Mouse (Mus musculus): ENCODE measurements at regions not wholly inside any gene's neighbourhood (a gene's known extent, or its start where the extent isn't known, plus 50 kb on each side); places are given as distances from the start of the nearest gene placed in this dataset.

DNA sequence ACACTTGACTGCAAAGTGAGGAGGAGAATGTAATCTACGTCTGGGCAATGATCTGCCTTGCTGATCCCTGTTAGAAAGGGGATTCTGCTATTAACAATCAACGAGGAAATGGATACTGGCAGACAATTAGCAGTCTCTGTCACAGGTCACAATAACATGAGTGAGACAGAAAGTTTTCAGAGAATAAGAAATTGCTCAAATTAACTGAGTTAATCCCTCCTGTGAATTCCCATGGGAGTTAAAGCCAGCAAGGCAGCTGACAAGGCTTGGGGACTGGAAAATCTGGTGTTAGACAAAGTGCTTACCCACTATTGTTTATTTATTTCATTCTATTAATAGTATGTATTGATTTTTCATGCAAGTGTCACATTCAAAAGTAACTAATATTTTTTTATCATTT is 343.0 kb upstream of the Klf12 start:
- no peak for ATAC-seq (replicated peaks in 1 of 2; ENCODE audit: insufficient read depth in 1 of 2, low FRiP score in 2 of 2, low TSS enrichment in 1 of 2, low read depth in 1 of 2, poor library complexity in 2 of 2, severe bottlenecking in 2 of 2)

DNA sequence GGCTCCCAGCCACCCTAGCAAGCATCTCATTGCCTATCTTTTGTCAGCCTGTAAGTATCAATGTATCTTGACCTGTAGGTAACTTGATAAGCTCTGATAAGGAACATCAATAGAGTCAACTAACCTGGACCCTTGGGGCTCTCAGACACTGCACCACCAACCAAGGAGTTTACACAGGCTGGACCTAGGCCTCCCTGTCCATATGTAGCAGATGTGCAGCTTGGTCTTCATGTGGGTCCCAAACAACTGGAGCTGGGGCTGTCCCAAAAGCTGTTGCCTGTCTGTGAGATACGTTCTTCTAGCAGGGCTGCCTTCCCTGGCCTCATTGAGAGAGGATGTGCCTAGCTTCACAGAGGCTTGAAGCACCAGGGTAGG is 335.2 kb upstream of the Klf12 start:
- ATAC-seq (replicated peaks in 1 of 2; ENCODE audit: insufficient read depth in 1 of 2, low FRiP score in 2 of 2, low TSS enrichment in 1 of 2, low read depth in 1 of 2, poor library complexity in 2 of 2, severe bottlenecking in 2 of 2): no peak

DNA sequence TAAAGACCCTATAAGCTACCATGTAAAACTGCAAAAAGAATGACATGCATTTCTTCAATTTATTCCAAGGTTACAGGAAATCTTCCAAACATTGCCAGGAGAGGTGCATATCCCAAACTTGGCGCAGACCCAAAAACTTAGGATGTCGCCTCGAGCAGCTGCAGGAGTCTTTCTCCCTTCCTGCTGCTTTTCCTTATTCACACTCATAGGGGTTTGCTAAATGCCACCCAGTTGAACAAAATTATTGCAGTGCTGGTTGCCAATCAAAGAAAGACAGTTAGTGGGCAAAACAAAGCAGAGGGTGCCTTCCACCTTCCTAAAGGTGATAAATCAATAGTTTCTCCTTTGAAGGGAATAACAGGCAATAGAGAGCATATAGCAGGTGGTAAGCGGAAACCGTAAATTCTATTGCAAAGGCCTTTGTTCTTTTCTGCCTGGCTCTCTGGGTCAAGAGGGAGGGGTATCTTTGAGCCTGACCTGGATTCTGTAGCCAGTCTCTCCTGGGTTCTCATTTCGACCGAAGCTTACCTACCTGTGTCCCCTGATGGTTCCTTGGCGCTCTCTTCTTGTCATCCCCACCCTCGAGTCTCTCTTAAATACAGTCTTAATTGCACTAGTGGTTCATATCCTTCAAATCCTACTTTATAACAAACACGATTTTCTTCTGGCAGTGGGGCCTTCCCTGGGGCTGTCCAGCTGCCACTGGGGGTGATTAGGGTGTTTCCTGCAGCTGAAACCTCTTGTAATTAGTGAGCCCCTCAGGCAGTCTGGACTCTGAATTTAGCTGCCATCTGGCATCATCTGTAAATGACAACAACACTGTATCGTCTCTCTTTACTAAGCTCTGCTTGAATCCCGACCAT is 334.5 kb upstream of the Klf12 start:
- no peak for ATAC-seq (replicated peaks in 1 of 2; ENCODE audit: insufficient read depth in 1 of 2, low FRiP score in 2 of 2, low TSS enrichment in 1 of 2, low read depth in 1 of 2, poor library complexity in 2 of 2, severe bottlenecking in 2 of 2)

DNA sequence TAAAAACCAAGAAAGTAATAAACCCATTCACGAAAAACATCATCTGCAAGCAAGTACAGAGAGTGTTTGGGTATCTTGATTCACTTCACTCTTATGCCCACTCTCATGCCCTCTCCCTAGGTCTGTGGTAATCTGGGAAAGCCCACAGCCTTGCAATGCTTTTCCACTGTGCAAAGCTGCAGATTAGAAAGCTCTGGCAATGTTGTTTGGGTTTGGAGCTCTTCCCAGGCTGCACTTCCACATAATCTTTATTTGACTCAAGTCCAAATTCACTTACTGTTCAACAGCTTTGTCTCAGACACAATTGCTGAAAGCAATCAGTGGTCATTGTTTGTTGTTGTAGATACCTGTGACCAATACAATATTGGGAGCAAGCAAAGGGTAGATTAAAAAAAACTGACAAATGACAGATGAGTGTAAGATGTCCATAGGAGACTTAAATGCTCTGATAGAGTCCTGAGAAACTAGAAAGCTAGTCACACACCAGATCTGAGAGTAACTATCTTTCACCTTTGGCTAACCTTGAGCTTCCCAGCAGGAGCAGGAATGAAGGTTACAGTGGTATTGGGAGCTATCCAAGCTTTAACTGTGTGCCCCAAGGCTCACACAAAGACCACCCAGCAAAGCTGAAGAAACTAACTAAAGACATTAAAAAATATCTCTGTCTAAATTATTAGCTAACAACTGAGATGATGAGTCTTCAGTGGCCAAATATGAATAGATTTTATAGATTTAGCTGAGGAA is 325.7 kb upstream of the Klf12 start:
- ATAC-seq (replicated peaks in 1 of 2; ENCODE audit: insufficient read depth in 1 of 2, low FRiP score in 2 of 2, low TSS enrichment in 1 of 2, low read depth in 1 of 2, poor library complexity in 2 of 2, severe bottlenecking in 2 of 2): no peak

DNA sequence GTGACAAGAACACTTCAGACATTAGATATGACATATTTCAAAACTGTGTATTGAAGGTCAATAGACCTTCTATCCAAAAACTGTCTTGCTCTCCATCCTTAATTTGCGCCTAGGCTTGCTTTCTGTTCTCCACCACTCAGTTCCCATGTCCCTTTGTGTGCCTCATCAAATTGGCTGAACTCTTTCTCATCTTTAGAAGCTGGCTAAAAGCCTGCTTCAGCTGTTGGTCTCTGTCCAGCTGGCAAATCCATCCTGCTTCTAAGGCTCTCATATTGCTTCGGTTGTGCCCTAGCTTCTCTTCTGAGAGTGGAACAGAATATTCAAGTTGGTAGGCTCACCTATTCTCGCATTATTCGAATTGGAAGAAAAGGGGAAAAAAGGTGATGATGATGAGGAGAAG is 322.6 kb upstream of the Klf12 start:
- ATAC-seq (replicated peaks in 1 of 2; ENCODE audit: insufficient read depth in 1 of 2, low FRiP score in 2 of 2, low TSS enrichment in 1 of 2, low read depth in 1 of 2, poor library complexity in 2 of 2, severe bottlenecking in 2 of 2): no peak

DNA sequence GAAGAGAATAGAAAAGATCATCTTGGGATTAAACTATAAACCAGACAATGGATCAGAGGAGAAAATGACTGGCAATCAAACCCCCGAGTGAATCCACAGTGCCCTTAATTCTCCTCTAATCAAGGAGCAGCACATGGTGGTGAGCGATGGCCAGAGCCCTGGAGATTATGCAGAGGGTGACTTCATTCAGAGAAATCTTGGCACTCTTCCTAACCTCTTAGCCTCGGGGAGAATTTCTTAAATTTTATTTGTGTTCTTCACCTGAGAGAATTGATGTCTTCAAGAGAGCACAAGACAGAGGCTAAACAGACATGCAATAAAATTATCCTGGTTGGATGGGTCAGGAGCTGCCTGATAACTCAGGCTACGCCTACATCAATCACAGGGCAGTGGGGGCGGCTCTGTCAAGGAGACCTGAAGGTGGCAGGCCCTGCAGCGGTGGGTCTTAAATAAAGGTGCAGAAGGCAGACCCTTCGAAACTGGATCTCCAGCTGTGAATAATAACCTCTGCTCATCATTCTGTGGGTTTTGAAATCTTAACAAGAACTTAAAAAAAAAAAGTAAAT is 316.5 kb upstream of the Klf12 start:
- no peak for ATAC-seq (replicated peaks in 1 of 2; ENCODE audit: insufficient read depth in 1 of 2, low FRiP score in 2 of 2, low TSS enrichment in 1 of 2, low read depth in 1 of 2, poor library complexity in 2 of 2, severe bottlenecking in 2 of 2)

DNA sequence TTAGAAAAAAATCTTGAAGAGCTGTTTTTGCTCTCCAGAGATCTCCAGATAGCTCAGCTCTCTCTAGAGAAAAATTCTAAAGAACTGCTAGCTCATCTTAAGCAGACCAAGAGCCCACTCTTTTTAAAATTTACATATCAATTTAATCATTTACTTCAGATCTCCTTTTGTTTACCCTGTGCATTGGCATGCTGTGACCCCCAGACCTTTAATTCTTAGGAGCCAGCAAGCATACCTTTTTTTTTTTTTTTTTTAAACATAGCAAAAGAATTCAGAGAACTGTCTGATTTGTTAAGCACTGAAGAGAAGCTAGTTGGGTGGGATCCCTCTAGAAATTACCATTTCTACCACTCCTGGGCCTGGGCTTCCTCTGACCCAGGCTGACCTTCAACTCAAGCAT is 285.5 kb upstream of the Klf12 start:
- ATAC-seq (replicated peaks in 1 of 2; ENCODE audit: insufficient read depth in 1 of 2, low FRiP score in 2 of 2, low TSS enrichment in 1 of 2, low read depth in 1 of 2, poor library complexity in 2 of 2, severe bottlenecking in 2 of 2): no peak

DNA sequence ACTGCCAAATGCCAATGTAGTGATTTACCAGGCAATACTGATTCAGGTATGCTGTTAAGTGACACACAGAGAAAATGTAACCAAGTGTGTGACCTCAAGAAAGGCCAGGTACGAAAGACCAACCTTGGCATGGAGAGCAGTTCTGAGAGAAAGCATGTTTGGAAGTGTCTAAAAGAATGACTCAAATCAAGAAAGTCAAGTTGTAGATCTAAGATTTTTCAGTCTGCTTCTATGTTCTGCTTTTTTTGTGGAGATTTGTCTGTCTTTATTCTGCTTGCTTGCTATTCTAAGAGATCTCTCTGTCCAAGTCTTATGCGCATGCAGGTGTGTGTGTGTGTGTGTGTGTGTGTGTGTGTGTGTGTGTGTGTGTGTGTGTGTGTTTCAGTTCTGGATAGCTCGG is 277.4 kb upstream of the Klf12 start:
- no peak for ATAC-seq (replicated peaks in 1 of 2; ENCODE audit: insufficient read depth in 1 of 2, low FRiP score in 2 of 2, low TSS enrichment in 1 of 2, low read depth in 1 of 2, poor library complexity in 2 of 2, severe bottlenecking in 2 of 2)

DNA sequence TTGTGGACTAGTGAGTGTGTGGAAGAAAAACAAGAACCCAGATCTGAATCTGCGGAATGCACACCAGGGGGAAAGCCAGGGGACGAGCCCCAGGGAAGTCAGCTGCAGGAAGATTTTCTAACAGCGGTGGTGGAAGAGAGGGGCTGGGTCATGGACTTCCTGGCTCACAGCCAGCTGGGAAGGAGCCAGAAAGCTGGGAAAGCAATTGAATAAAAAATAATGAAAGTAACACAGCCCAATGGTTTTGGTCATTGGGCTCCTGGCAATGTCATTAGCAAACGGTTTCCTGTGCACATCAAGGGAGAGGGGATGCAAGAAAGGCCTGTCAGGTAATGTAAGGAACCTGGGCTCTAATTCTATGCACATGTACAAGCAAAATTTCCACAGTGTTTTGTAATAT is 273.9 kb upstream of the Klf12 start:
- ATAC-seq (replicated peaks in 1 of 2; ENCODE audit: insufficient read depth in 1 of 2, low FRiP score in 2 of 2, low TSS enrichment in 1 of 2, low read depth in 1 of 2, poor library complexity in 2 of 2, severe bottlenecking in 2 of 2): no peak

DNA sequence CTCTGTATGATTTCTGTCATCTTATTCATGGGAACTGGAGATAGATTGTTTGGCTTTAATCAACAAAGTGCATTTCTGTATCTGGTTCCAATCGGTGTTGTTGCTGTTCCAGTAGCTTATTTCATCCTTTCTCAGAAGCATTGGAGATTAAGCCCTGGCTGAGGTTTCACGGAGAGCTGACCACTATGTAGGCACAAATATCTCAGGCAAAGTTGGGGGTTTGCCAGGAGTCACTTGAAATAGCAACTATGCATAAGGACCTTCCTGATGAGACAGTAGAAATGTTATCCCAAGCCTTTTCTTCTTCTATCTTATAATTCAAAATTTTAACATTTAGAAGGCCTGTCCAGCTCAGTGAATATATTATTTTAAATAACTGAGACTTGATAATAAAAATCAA is 268.0 kb upstream of the Klf12 start:
- no peak for ATAC-seq (replicated peaks in 1 of 2; ENCODE audit: insufficient read depth in 1 of 2, low FRiP score in 2 of 2, low TSS enrichment in 1 of 2, low read depth in 1 of 2, poor library complexity in 2 of 2, severe bottlenecking in 2 of 2)

DNA sequence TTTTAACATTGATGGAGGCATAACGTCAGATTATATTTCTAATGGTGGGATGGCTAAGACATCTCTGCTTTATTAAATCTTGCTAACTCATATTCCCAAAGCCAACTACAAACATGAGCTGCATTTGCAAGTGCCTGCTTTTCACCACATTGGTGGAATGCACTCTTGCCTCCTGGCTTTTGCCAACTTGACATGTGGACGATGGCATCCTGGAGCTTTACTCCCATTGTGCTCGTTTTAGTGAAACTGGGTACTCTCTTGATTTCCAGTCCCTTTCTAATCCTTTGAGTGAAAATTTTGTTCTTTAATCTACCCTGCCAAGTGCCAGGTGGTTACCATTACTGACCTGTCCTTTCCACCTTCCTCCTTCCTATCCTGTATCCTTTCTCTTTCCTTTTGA is 265.8 kb upstream of the Klf12 start:
- ATAC-seq (replicated peaks in 1 of 2; ENCODE audit: insufficient read depth in 1 of 2, low FRiP score in 2 of 2, low TSS enrichment in 1 of 2, low read depth in 1 of 2, poor library complexity in 2 of 2, severe bottlenecking in 2 of 2): no peak

DNA sequence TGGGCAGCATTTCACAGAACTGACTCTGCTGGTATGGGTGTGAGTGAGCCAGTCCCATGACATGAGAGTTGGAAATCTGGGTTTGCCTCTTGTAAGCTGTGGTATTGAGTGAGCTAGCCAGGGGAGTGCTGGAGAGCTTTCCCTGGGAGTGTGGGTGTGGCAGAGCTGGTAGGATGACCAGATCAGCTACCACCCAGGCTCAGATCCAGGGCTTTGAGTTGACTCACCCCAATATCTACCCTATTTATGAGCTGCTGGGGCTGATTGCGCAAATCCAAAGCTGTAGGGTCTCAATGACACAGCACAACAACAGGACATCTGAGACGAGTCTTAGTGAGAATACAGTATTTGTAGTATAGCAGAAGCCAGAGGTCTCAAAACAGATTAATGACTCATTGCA is 245.7 kb upstream of the Klf12 start:
- ATAC-seq (replicated peaks in 1 of 2; ENCODE audit: insufficient read depth in 1 of 2, low FRiP score in 2 of 2, low TSS enrichment in 1 of 2, low read depth in 1 of 2, poor library complexity in 2 of 2, severe bottlenecking in 2 of 2): no peak

DNA sequence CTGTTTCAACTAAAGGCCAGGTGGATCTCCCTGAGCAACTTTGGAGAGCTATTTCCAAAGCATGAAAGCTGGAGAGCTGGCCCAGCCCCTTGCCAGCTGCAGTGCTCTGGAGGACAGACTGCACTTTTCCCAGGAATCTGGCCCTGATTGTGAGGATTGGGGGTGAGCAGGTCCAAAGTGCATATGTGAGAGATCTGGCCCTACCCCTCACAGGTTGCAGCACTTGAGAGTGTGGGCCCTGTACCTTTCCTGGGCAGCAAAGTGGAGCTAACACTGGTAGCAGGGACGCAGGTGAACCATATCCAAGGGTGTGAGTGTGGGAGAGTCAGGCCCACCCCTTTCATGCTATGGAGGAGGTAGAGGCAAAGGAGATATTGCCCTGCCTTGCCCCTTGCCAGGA is 245.3 kb upstream of the Klf12 start:
- no peak for ATAC-seq (replicated peaks in 1 of 2; ENCODE audit: insufficient read depth in 1 of 2, low FRiP score in 2 of 2, low TSS enrichment in 1 of 2, low read depth in 1 of 2, poor library complexity in 2 of 2, severe bottlenecking in 2 of 2)

DNA sequence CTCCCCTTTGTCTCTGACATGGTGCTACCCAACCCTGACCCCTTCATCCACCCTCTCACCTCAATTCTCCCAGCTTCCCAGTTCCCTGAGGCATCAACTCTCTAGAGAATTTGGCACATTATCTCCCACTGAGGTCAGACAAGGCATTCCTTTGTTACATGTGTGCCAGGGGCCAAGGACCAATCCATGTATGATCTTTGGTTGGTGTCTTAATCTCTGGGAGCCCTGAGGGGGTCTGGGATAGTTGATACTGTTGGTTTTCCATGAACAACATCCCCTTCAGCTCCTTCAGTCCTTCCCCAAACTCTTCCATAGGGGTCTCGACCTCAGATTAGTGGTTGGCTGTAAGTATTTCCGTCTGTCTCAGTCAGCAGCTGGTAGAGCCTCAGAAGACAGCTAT is 224.9 kb upstream of the Klf12 start:
- no peak for ATAC-seq (replicated peaks in 1 of 2; ENCODE audit: insufficient read depth in 1 of 2, low FRiP score in 2 of 2, low TSS enrichment in 1 of 2, low read depth in 1 of 2, poor library complexity in 2 of 2, severe bottlenecking in 2 of 2)

DNA sequence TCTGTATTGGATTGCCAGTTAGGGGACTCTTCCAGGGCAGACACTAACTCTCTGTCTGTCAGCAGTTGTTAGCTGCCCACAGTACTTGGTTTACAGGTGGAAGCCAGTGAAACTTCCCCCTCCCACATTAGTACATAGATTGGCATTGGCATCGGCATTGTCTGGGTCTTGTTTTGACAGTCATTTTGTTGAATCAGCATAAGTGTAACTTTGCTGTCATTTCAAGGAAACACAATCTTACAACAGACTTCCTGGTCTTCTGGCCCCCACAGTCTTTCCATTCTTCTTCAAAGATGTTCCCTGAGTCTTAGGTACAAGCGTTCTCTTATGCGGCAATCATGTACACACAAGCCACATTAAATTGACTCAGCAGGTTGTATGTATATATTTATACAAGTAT is 223.6 kb upstream of the Klf12 start:
- no peak for ATAC-seq (replicated peaks in 1 of 2; ENCODE audit: insufficient read depth in 1 of 2, low FRiP score in 2 of 2, low TSS enrichment in 1 of 2, low read depth in 1 of 2, poor library complexity in 2 of 2, severe bottlenecking in 2 of 2)

DNA sequence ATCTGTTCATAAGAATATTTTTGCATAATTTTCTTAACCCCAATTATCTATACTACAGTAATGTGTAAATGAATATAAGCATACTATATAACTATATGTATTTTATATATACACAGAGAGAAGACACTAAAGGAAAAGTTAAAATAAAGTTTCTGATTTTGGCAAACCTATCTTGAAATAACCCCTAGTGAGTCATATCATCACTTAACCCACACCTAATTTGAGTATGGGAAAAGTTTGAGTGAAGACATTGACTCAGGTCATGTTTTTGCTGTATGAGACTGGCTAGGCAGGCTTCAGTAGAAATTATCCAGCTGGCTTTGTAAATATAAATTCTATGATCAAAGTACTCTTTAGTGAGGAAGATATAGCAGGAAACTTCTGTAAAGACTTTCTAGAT is 223.1 kb upstream of the Klf12 start:
- ATAC-seq (replicated peaks in 1 of 2; ENCODE audit: insufficient read depth in 1 of 2, low FRiP score in 2 of 2, low TSS enrichment in 1 of 2, low read depth in 1 of 2, poor library complexity in 2 of 2, severe bottlenecking in 2 of 2): no peak

DNA sequence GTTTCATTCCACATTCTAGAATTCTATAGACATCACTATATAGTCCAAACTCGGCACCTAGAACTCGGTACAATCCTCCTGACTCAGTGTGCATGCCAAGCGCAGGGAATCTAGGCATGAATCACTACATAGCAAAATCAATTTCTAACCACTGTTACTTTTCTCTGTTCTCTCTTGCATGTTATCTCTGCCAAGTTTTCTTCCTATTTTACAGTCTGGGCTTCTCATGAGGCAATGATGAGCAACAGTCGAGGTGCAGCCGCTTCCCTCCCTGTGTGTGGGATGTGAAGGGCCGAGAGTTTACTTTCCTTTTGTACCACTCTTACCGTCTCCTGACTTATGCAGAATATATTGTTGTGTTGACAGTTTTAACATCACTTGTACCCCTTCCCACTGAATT is 204.4 kb upstream of the Klf12 start:
- no peak for ATAC-seq (replicated peaks in 1 of 2; ENCODE audit: insufficient read depth in 1 of 2, low FRiP score in 2 of 2, low TSS enrichment in 1 of 2, low read depth in 1 of 2, poor library complexity in 2 of 2, severe bottlenecking in 2 of 2)

DNA sequence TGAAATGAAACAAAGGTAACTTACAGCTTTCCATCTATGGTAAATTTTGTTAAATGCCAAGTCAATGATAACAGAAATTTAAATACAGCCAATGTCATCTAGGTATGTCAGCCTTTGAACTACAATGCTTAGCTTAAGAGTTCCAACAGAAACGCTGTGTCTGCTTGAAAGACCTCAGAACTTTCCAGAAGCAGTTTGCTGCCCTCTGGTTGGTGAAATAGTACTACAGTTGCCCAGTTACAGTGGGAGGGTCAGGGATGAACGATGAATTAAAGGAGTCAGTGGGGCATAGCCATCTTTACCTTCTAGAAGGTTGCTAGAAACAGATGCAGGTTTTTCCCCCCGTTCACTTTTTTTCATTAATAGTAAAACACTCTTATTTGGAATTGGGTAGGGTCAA is 201.0 kb upstream of the Klf12 start:
- peak; percentile 74 to 80; a peak in 3 of 4 replicates for ATAC-seq (replicated peaks in 1 of 2; ENCODE audit: insufficient read depth in 1 of 2, low FRiP score in 2 of 2, low TSS enrichment in 1 of 2, low read depth in 1 of 2, poor library complexity in 2 of 2, severe bottlenecking in 2 of 2)

DNA sequence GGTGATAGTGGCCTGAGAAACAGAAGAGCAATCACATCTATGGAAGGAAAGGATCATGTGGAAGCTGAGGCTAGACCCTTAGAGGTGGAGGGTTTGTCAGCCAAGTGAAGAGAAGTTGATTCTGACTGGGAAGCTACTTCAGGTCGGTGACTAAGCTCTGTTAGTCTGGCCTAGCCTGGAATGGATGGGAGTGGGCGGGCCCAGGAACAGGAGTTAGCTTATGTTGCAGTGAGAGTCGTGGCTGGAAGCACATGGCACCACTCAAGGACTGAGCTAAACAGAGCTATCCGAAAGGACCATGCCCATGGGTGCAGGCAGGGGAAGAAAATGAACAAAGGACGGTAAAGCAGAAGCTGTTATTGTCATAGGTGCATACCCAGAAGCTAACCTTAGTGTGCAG is 199.6 kb upstream of the Klf12 start:
- no peak for ATAC-seq (replicated peaks in 1 of 2; ENCODE audit: insufficient read depth in 1 of 2, low FRiP score in 2 of 2, low TSS enrichment in 1 of 2, low read depth in 1 of 2, poor library complexity in 2 of 2, severe bottlenecking in 2 of 2)

All from hematopoietic stem cell, adult 5-6 weeks (primary cell).